Mouse (Mus musculus) heart, embryonic 14.5 days (tissue): Measurements from ENCODE around the gene Parva. TPM values are rescaled to one million over a fixed set of nuclear protein-coding genes. Genes with fewer than 3 reads are reported as not detected.

Experiments
- ATAC-seq: fragments of 200-750 bp; cut with Nextera tagmentation; 2 replicates; pipeline ENCODE4 v1.8.0; 2017; ENCODE audit warnings: low read depth, moderate TSS enrichment; ENCODE audit not compliant: insufficient number of reproducible peaks, insufficient read depth, low FRiP score
- H3K27ac ChIP-seq, 2 experiments: fragments of 200-500 bp in 1 of 2; fragments of 300-500 bp in 1 of 2; sonication (generic) in 1 of 2; replicated peaks in 1 of 2; 2 replicates each; pipeline ENCODE4 v1.5.1; 2012 to 2014; ENCODE audit warnings: low read depth in 2 of 2, low read length in 2 of 2, control low read depth in 1 of 2, mild to moderate bottlenecking in 1 of 2, mixed read lengths in 1 of 2; ENCODE audit not compliant: control insufficient read depth in 1 of 2, insufficient read depth in 1 of 2
- H3K27me3 ChIP-seq: fragments of 300-500 bp; sonication (generic); 2 replicates; pipeline ENCODE4 v1.6.1; 2014; ENCODE audit warnings: mild to moderate bottlenecking, low read length, control low read depth; ENCODE audit not compliant: control insufficient read depth, insufficient read depth
- H3K36me3 ChIP-seq: fragments of 300-500 bp; sonication (generic); 2 replicates; pipeline ENCODE4 v1.6.1; 2014; ENCODE audit warnings: mild to moderate bottlenecking, control low read depth, low read length, mixed read lengths; ENCODE audit not compliant: control insufficient read depth, insufficient read depth
- H3K4me1 ChIP-seq, 2 experiments: fragments of 200-500 bp in 1 of 2; fragments of 300-500 bp in 1 of 2; sonication (generic) in 1 of 2; 2 replicates each; pipeline ENCODE4 v1.6.1; 2012 to 2014; ENCODE audit warnings: low read length in 2 of 2, control low read depth in 1 of 2, mixed read lengths in 1 of 2; ENCODE audit not compliant: control insufficient read depth in 2 of 2, insufficient read depth in 2 of 2
- H3K4me2 ChIP-seq: fragments of 300-500 bp; sonication (generic); 2 replicates; pipeline ENCODE4 v1.6.1; 2014; ENCODE audit warnings: mild to moderate bottlenecking, low read length
- H3K4me3 ChIP-seq, 2 experiments: fragments of 200-500 bp in 1 of 2; fragments of 300-500 bp in 1 of 2; sonication (generic) in 1 of 2; 2 replicates each; pipeline ENCODE4 v1.5.1; 2012 to 2014; ENCODE audit warnings: low read length in 2 of 2, mild to moderate bottlenecking in 2 of 2, control low read depth in 1 of 2, low read depth in 1 of 2, moderate library complexity in 1 of 2; ENCODE audit not compliant: control insufficient read depth in 1 of 2, insufficient read depth in 1 of 2
- H3K9ac ChIP-seq: fragments of 300-500 bp; sonication (generic); 2 replicates; pipeline ENCODE4 v1.6.1; 2014; ENCODE audit warnings: mild to moderate bottlenecking, low read length
- H3K9me3 ChIP-seq: fragments of 300-500 bp; sonication (generic); 2 replicates; pipeline ENCODE4 v1.6.1; 2016; ENCODE audit warnings: low read length, control low read depth; ENCODE audit not compliant: control insufficient read depth
- WGBS: fragments of 180-500 bp; shearing (Covaris S2); extraction: QIAGEN DNeasy Blood & Tissue Kit; methylation state at CpG from one replicate; pipeline ENCODE4 v1.1.7; 2014; 5-methylcytosine and 5-hydroxymethylcytosine counted together
- polyA plus RNA-seq: library from polyadenylated mRNA; unstranded; fragments of >200 nt; fragmentation: Nextera tagmentation; extraction: Ambion mirVana; gene quantifications from 2 replicates; pipeline ENCODE4 v1.2.1, GENCODE M21; 2014

Parva gene
- polyA plus RNA-seq, 1 experiment from 2014 or later, result 79.1 TPM

GRCm38 (mm10) chr7:112426811-112427210 lies 494 bp upstream of the Parva start:
- Histone ChIP-seq H3K9ac (peak overlapping the region; percentile 95), H3K4me1 (peaks cover 12 to 19% of the 10 kb centered on the region in 2 experiments), H3K4me3 (peak overlapping the region in 1 of 2 experiments; percentile 78; a peak in 1 of 4 replicates), H3K27me3 (no peaks in the 10 kb centered on the region), H3K9me3 (no peaks in the 10 kb centered on the region), H3K27ac (peak overlapping the region; percentile 98 to 99; a peak in 3 of 4 replicates), H3K36me3 (no peaks in the 10 kb centered on the region), H3K4me2 (peak overlapping the region; percentile 84)
- no peak for ATAC-seq
- 33% methylated on average over 5 of the region's 5 CpGs for WGBS

- 3% methylated on average over 22 of the region's 22 CpGs for WGBS
- ATAC-seq, result peak; percentile 89
These were observed 842 bp downstream of the Parva start for GRCm38 (mm10) chr7:112428158-112428535.

GRCm38 (mm10) chr7:112439846-112440245 lies 12.5 kb downstream of the Parva start:
- Histone ChIP-seq H3K9ac (no peak overlapping the region), H3K27ac (no peak overlapping the region), H3K4me3 (no peak overlapping the region), H3K4me2 (no peak overlapping the region), H3K4me1 (peaks cover 26 to 53% of the 10 kb centered on the region in 2 experiments), H3K9me3 (0 out of 2 replicates have a peak, but pooled peaks cover 1% of the 10 kb centered on the region), H3K36me3 (peaks cover 5% of the 10 kb centered on the region; the same call in 1 of the 2 replicates), H3K27me3 (no peaks in the 10 kb centered on the region)
- 43% methylated on average over 3 of the region's 3 CpGs for WGBS
- no peak for ATAC-seq

More at GRCm38 (mm10) chr7:112428158-112428535, 842 bp downstream of the Parva start:
- Histone ChIP-seq H3K36me3 (no peaks in the 10 kb centered on the region), H3K9ac (peak overlapping the region; percentile 95), H3K27me3 (no peaks in the 10 kb centered on the region), H3K9me3 (no peaks in the 10 kb centered on the region), H3K27ac (peak overlapping the region; percentile 98 to 99), H3K4me2 (peak overlapping the region; percentile 84), H3K4me1 (peaks cover 12 to 19% of the 10 kb centered on the region in 2 experiments), H3K4me3 (peak overlapping the region; percentile 78 to 89)

- H3K4me2 ChIP-seq, result peak overlapping the region; percentile 49
- H3K27ac ChIP-seq, result peak overlapping the region; percentile 29 to 64
- WGBS, result 24% methylated on average over 12 of the region's 12 CpGs
- no peaks in the 10 kb centered on the region for H3K9me3 ChIP-seq
- ATAC-seq, result peak; percentile 36
- H3K9ac ChIP-seq, result peak overlapping the region; percentile 32
- no peaks in the 10 kb centered on the region for H3K36me3 ChIP-seq
- H3K27me3 ChIP-seq, result no peaks in the 10 kb centered on the region
- no peak overlapping the region for H3K4me3 ChIP-seq
- H3K4me1 ChIP-seq, result peaks cover 27 to 49% of the 10 kb centered on the region in 2 experiments
These were observed 17.1 kb downstream of the Parva start for GRCm38 (mm10) chr7:112444152-112444984.

GRCm38 (mm10) chr7:112444985-112445367 lies 17.7 kb downstream of the Parva start:
- H3K9me3 ChIP-seq, result no peaks in the 10 kb centered on the region
- peak overlapping the region; percentile 32 for H3K9ac ChIP-seq
- H3K27ac ChIP-seq, result peak overlapping the region; percentile 29 to 64
- peak overlapping the region; percentile 49 for H3K4me2 ChIP-seq
- no peaks in the 10 kb centered on the region for H3K36me3 ChIP-seq
- WGBS, result 37% methylated on average over 9 of the region's 9 CpGs
- no peaks in the 10 kb centered on the region for H3K27me3 ChIP-seq
- H3K4me1 ChIP-seq, result peaks cover 27 to 49% of the 10 kb centered on the region in 2 experiments
- no peak overlapping the region for H3K4me3 ChIP-seq
- no peak for ATAC-seq

GRCm38 (mm10) chr7:112446498-112446897 lies 19.2 kb downstream of the Parva start:
- Histone ChIP-seq H3K4me3 (no peak overlapping the region), H3K4me1 (peaks cover 25 to 41% of the 10 kb centered on the region in 2 experiments)
- no peak for ATAC-seq

GRCm38 (mm10) chr7:112449954-112450700 lies 22.8 kb downstream of the Parva start:
- no peaks in the 10 kb centered on the region for H3K27me3 ChIP-seq
- H3K4me1 ChIP-seq, result peaks cover 15 to 23% of the 10 kb centered on the region in 2 experiments
- no peak overlapping the region for H3K27ac ChIP-seq
- no peaks in the 10 kb centered on the region for H3K36me3 ChIP-seq
- H3K4me3 ChIP-seq, result no peak overlapping the region
- H3K9ac ChIP-seq, result no peak overlapping the region
- H3K4me2 ChIP-seq, result no peak overlapping the region
- 83% methylated on average over 8 of the region's 8 CpGs for WGBS
- no peaks in the 10 kb centered on the region for H3K9me3 ChIP-seq
- no peak for ATAC-seq

More at GRCm38 (mm10) chr7:112446498-112446897, 19.2 kb downstream of the Parva start:
- Histone ChIP-seq H3K9ac (no peak overlapping the region), H3K9me3 (no peaks in the 10 kb centered on the region), H3K36me3 (no peaks in the 10 kb centered on the region), H3K27ac (no peak overlapping the region), H3K27me3 (no peaks in the 10 kb centered on the region), H3K4me2 (no peak overlapping the region)
- WGBS, result 94% methylated on average over 4 of the region's 4 CpGs
